Mouse (Mus musculus): ENCODE results near the gene Pknox1. TPM values are rescaled to one million over a fixed set of nuclear protein-coding genes. Genes with fewer than 3 reads are reported as not detected.

Pknox1 gene
- polyA plus RNA-seq, 1 experiment from 2014 or later = 32.2 TPM

- Histone ChIP-seq H3K4me2 (ENCODE audit: low read length) (peak overlapping the region; percentile 93), H3K9ac (replicated peaks; ENCODE audit: low read depth, low read length) (peak overlapping the region; percentile 57), H3K9me3 (ENCODE audit: control insufficient read depth, low read length) (no peaks in the 10 kb centered on the region), H3K27me3 (replicated peaks; ENCODE audit: control insufficient read depth, insufficient read depth, low read length) (peaks cover 4% of the 10 kb centered on the region; the same call in 1 of the 2 replicates), H3K27ac (ENCODE audit: low read length) (no peak overlapping the region), H3K36me3 (ENCODE audit: control insufficient read depth, insufficient read depth) (no peaks in the 10 kb centered on the region), H3K4me3 (replicated peaks; ENCODE audit: low read length) (peak overlapping the region; percentile 56), H3K4me1 (replicated peaks; ENCODE audit: control insufficient read depth, insufficient read depth, low read length) (peaks cover 24% of the 10 kb centered on the region)
- ATAC-seq = peak; percentile 41; the same call in 1 of the 2 replicates
- 5% methylated on average over 45 of the region's 45 CpGs for WGBS
Observed at GRCm38 (mm10) chr17:31636277-31636941, 71.9 kb downstream of the Pknox1 start.

GRCm38 (mm10) chr17:31636942-31637811 lies 72.6 kb downstream of the Pknox1 start, which contains the start of gene Cbs:
TSS of gene Cbs (minus strand) at chr17:31637238.
- peak within 1 kb of the TSS; percentile 93 for H3K4me2 ChIP-seq (ENCODE audit: low read length)
- peak within 1 kb of the TSS; percentile 61 for H3K27ac ChIP-seq (ENCODE audit: low read length)
- no peaks in the 10 kb centered on the region for H3K9me3 ChIP-seq (ENCODE audit: control insufficient read depth, low read length)
- peaks cover 4% of the 10 kb centered on the region; the same call in 1 of the 2 replicates for H3K27me3 ChIP-seq (replicated peaks; ENCODE audit: control insufficient read depth, insufficient read depth, low read length)
- peak; percentile 86 for ATAC-seq
- peak within 1 kb of the TSS; percentile 57 for H3K9ac ChIP-seq (replicated peaks; ENCODE audit: low read depth, low read length)
- H3K4me3 ChIP-seq (replicated peaks; ENCODE audit: low read length) = peak within 1 kb of the TSS; percentile 56
- no peaks in the 10 kb centered on the region for H3K36me3 ChIP-seq (ENCODE audit: control insufficient read depth, insufficient read depth)
- 2% methylated on average over 59 of the region's 61 CpGs for WGBS
- H3K4me1 ChIP-seq (replicated peaks; ENCODE audit: control insufficient read depth, insufficient read depth, low read length) = peaks cover 24% of the 10 kb centered on the region

- 28% methylated on average over 9 of the region's 9 CpGs for WGBS
- Histone ChIP-seq H3K4me2 (ENCODE audit: low read length) (no peak overlapping the region), H3K27ac (ENCODE audit: low read length) (peak overlapping the region; percentile 61), H3K36me3 (ENCODE audit: control insufficient read depth, insufficient read depth) (no peaks in the 10 kb centered on the region), H3K4me1 (replicated peaks; ENCODE audit: control insufficient read depth, insufficient read depth, low read length) (peaks cover 24% of the 10 kb centered on the region), H3K9me3 (ENCODE audit: control insufficient read depth, low read length) (no peaks in the 10 kb centered on the region), H3K27me3 (replicated peaks; ENCODE audit: control insufficient read depth, insufficient read depth, low read length) (peaks cover 4% of the 10 kb centered on the region; the same call in 1 of the 2 replicates), H3K9ac (replicated peaks; ENCODE audit: low read depth, low read length) (no peak overlapping the region), H3K4me3 (replicated peaks; ENCODE audit: low read length) (no peak overlapping the region)
- ATAC-seq = peak; percentile 48; the same call in 1 of the 2 replicates
Observed at GRCm38 (mm10) chr17:31637866-31638570, 73.5 kb downstream of the Pknox1 start.

- H3K4me3 ChIP-seq (replicated peaks; ENCODE audit: low read length) = no peak overlapping the region
- no peak for ATAC-seq
- H3K4me2 ChIP-seq (ENCODE audit: low read length) = no peak overlapping the region
- H3K27me3 ChIP-seq (replicated peaks; ENCODE audit: control insufficient read depth, insufficient read depth, low read length) = peaks cover 4% of the 10 kb centered on the region; the same call in 1 of the 2 replicates
- H3K36me3 ChIP-seq (ENCODE audit: control insufficient read depth, insufficient read depth) = no peaks in the 10 kb centered on the region
- H3K9me3 ChIP-seq (ENCODE audit: control insufficient read depth, low read length) = no peaks in the 10 kb centered on the region
- H3K27ac ChIP-seq (ENCODE audit: low read length) = no peak overlapping the region
- 27% methylated on average over 4 of the region's 4 CpGs for WGBS
- no peak overlapping the region for H3K9ac ChIP-seq (replicated peaks; ENCODE audit: low read depth, low read length)
- peaks cover 24% of the 10 kb centered on the region for H3K4me1 ChIP-seq (replicated peaks; ENCODE audit: control insufficient read depth, insufficient read depth, low read length)
Observed at GRCm38 (mm10) chr17:31639651-31640050, 75.1 kb downstream of the Pknox1 start.

GRCm38 (mm10) chr17:31642331-31642730 lies 77.8 kb downstream of the Pknox1 start:
- H3K4me2 ChIP-seq (ENCODE audit: low read length) = no peak overlapping the region
- H3K27me3 ChIP-seq (replicated peaks; ENCODE audit: control insufficient read depth, insufficient read depth, low read length) = no peaks in the 10 kb centered on the region
- H3K27ac ChIP-seq (ENCODE audit: low read length) = no peak overlapping the region
- no peak for ATAC-seq
- H3K4me3 ChIP-seq (replicated peaks; ENCODE audit: low read length) = no peak overlapping the region
- WGBS = 29% methylated on average over 8 of the region's 8 CpGs
- H3K4me1 ChIP-seq (replicated peaks; ENCODE audit: control insufficient read depth, insufficient read depth, low read length) = peaks cover 11% of the 10 kb centered on the region
- peaks cover 15% of the 10 kb centered on the region for H3K36me3 ChIP-seq (ENCODE audit: control insufficient read depth, insufficient read depth)
- H3K9ac ChIP-seq (replicated peaks; ENCODE audit: low read depth, low read length) = no peak overlapping the region
- no peaks in the 10 kb centered on the region for H3K9me3 ChIP-seq (ENCODE audit: control insufficient read depth, low read length)

GRCm38 (mm10) chr17:31642913-31643312 lies 78.4 kb downstream of the Pknox1 start:
- Histone ChIP-seq H3K4me2 (ENCODE audit: low read length) (no peak overlapping the region), H3K4me1 (replicated peaks; ENCODE audit: control insufficient read depth, insufficient read depth, low read length) (peaks cover 6% of the 10 kb centered on the region), H3K36me3 (ENCODE audit: control insufficient read depth, insufficient read depth) (peaks cover 21% of the 10 kb centered on the region), H3K9me3 (ENCODE audit: control insufficient read depth, low read length) (no peaks in the 10 kb centered on the region), H3K27me3 (replicated peaks; ENCODE audit: control insufficient read depth, insufficient read depth, low read length) (no peaks in the 10 kb centered on the region), H3K27ac (ENCODE audit: low read length) (no peak overlapping the region), H3K9ac (replicated peaks; ENCODE audit: low read depth, low read length) (no peak overlapping the region), H3K4me3 (replicated peaks; ENCODE audit: low read length) (no peak overlapping the region)
- WGBS = 80% methylated on average over 4 of the region's 4 CpGs
- no peak for ATAC-seq

- H3K36me3 ChIP-seq (ENCODE audit: control insufficient read depth, insufficient read depth) = peaks cover 46% of the 10 kb centered on the region
- WGBS = 93% methylated on average over 5 of the region's 5 CpGs
- H3K9ac ChIP-seq (replicated peaks; ENCODE audit: low read depth, low read length) = no peak overlapping the region
- H3K4me1 ChIP-seq (replicated peaks; ENCODE audit: control insufficient read depth, insufficient read depth, low read length) = no peaks in the 10 kb centered on the region
- no peaks in the 10 kb centered on the region for H3K27me3 ChIP-seq (replicated peaks; ENCODE audit: control insufficient read depth, insufficient read depth, low read length)
- no peak overlapping the region for H3K4me3 ChIP-seq (replicated peaks; ENCODE audit: low read length)
- no peak for ATAC-seq
- no peak overlapping the region for H3K4me2 ChIP-seq (ENCODE audit: low read length)
- H3K9me3 ChIP-seq (ENCODE audit: control insufficient read depth, low read length) = no peaks in the 10 kb centered on the region
- no peak overlapping the region for H3K27ac ChIP-seq (ENCODE audit: low read length)
Observed at GRCm38 (mm10) chr17:31646199-31647002, 81.9 kb downstream of the Pknox1 start.

GRCm38 (mm10) chr17:31652152-31652551 lies 87.6 kb downstream of the Pknox1 start:
- H3K27ac ChIP-seq (ENCODE audit: low read length) = no peak overlapping the region
- WGBS = 90% methylated on average over 14 of the region's 14 CpGs
- no peak for ATAC-seq

More at GRCm38 (mm10) chr17:31652152-31652551, 87.6 kb downstream of the Pknox1 start:
- H3K9me3 ChIP-seq (ENCODE audit: control insufficient read depth, low read length) = no peaks in the 10 kb centered on the region
- H3K4me1 ChIP-seq (replicated peaks; ENCODE audit: control insufficient read depth, insufficient read depth, low read length) = peaks cover 5% of the 10 kb centered on the region
- no peaks in the 10 kb centered on the region for H3K27me3 ChIP-seq (replicated peaks; ENCODE audit: control insufficient read depth, insufficient read depth, low read length)
- no peak overlapping the region for H3K4me2 ChIP-seq (ENCODE audit: low read length)
- no peak overlapping the region for H3K4me3 ChIP-seq (replicated peaks; ENCODE audit: low read length)
- H3K9ac ChIP-seq (replicated peaks; ENCODE audit: low read depth, low read length) = no peak overlapping the region
- H3K36me3 ChIP-seq (ENCODE audit: control insufficient read depth, insufficient read depth) = peaks cover 59% of the 10 kb centered on the region
